Mouse (Mus musculus) mature B cell (primary cell): Measurements from ENCODE around the gene Irx2.

ENCODE experiments used
- in situ Hi-C: fragments of 300-500 bp; cut with MboI; formaldehyde crosslinking; loops from 2 replicates; pipeline ENCODE4 v1.14.3; 2019

Gene Irx2

DNA sequence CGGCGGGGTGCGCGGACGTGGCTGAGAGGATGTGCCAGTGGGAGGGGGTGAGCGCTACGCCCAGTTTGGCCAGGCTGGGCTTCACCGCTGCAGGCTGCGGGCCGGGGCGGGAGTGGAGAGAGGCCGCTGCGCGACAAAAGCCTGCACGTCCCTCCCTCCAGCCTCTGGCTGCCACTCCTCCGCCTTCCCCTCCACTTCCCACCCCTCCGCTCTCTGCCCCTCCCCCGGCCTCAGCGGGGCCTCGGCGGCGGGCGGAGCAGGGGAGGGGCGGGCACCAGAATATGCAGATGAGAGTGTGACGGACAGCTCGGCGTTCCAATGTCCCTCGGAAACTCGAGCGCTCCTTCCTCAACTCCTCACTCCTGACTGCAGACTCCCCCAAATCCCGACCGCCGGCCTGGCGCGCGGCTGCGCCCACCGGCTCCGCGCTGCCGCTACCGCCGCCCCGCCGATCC, at the start of gene Irx2:
Irx2 (plus strand) TSS at position 359 of the 455 bp plus-strand sequence.
- in situ Hi-C loops = no loop called here

DNA sequence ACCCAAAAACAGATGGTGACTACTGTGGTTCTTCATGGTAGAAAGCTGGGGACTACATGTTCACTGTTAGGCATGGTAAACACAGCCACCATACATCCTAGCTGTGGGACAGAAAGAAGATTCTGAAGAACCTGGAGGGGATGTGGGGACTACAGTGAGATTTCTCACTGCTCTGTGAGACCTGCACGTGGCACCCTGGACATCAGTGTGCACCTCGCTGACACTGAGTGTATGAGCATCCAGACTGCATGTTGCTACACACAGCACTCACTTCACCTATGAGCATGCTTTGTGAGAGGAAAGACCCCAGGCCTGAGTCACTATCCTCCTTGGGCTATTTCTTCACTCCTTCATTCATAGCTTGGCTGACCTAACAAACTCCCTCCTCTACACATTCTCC, 47.3 kb upstream of the Irx2 start:
- in situ Hi-C loops = no loop called here

GRCm38 (mm10) chr13:72592526-72592925, 36.1 kb upstream of the Irx2 start:
- in situ Hi-C loops = no loop called here

DNA sequence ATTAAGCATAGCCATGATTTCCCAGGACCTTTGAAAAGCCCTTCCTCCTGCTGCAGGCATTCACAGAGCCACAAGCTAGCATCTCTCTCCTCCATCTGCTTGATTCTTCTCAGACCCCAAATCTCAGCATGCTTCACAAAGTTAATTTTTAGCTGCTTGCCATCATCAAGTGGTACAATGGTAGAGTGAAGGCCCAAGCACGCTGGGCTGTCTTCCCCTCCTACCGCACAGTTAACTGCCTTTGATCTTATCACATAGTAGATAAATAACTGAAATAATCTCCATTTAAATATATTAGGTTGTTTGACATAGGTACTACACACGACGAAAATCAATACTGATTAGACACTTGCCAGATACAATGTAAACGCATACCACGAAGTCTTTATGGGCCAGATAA, 35.3 kb upstream of the Irx2 start:
- in situ Hi-C loops = no loop called here

- in situ Hi-C loops = no loop called here
Measured at GRCm38 (mm10) chr13:72593710-72594111, 34.9 kb upstream of the Irx2 start.

DNA sequence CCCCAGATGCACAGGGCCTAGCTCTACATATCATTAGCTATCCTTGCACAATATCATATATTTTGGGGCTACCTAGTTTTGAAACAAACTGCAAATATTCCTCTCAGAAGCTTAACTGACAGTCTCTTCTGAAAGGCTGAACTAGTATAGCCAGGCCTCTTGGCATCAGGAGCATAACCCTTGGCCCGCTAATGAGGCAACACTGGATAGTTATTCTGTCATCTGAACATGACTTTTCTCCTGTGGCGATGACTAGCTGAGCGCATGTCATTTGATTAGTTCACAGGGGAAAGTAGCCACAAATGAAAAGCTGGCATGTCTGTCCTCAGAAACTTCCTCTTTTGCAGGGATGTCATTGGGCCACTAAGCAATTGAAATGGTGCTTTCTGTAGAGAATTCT, 29.4 kb upstream of the Irx2 start:
- in situ Hi-C loops = no loop called here

DNA sequence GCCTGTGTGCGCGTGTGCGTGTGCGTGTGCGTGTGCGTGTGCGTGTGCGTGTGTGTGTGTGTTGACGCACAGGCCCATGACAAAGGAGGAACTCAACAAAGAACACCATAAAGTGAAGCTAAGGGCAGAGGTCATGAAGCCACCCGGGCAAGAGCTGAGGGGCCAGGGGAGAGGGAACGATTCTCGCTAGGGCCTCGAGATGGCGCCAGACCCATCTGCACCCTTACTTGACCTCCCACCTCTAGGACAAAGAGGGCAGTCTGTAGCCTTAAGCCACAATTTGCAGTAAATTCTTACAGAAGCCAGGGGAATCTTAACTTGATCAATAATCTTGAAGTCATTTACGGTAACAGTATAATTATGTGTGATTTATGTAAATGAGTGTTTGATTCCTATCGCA, 19.9 kb upstream of the Irx2 start:
- in situ Hi-C loops = no loop called here

- in situ Hi-C loops = no loop called here
Measured at GRCm38 (mm10) chr13:72610277-72610676, 18.3 kb upstream of the Irx2 start.

- in situ Hi-C loops = no loop called here
Measured at GRCm38 (mm10) chr13:72623926-72624846, 4.4 kb upstream of the Irx2 start.

DNA sequence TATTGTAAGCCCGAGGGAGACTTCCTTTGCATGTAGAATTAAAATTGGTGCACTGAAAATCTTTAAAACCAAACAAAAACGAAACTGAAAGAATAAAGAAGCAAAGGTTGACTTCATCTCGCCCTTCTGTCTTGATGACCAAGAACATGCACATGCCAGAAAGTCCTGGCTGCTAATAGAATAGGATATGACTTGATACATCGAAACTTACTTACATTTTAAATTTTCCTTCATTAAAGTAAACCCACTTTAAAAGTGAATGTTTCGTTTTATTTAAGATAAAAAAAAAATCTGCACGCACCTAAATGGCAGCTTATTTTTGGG, 3.8 kb upstream of the Irx2 start:
- in situ Hi-C loops = no loop called here

GRCm38 (mm10) chr13:72625236-72625950, 3.2 kb upstream of the Irx2 start:
- in situ Hi-C loops = no loop called here

DNA sequence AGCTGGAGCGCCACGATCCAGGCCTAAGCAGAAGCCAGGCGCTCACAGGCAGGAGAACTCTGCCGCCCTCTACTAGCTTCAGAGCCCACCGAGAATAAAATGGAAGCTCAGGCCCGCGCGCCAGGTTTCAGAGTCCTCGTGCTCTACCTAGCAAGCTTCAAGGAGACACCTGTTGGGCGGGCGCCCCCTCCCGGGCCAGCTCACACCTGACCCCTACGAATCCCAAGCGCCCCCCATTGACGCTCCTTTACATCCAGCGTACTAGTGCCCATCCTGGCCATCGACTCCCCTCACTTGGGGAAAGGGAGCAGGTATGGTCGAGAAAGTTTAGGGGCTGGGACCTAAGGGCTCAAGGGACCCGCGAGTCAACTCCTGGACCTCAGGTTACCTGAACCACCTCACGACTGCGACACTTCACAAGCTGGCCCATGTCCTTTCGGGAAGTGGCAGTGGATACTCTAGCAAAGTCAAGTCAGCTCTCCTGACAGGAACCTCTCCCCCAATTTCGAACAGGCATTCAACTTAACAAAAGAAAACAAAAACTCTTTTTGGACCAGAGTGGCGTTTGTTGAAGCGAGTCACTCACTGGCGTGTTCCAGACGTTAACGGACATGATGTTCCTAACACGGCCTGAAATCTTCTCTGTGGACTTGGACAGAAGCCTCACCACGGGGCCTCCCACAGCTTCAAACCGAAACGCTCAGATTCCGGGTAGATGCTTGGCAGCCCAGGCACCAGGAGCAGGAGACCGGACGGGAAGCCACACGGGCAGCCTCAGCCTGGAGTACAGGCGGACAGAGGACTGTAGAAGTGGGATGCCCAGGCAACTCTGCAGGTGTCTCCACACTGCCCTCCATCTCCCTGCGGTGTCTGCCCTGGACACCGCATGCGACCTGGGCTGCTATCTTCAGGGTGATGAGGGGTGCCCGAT, 964 bp upstream of the Irx2 start:
- in situ Hi-C loops = no loop called here

GRCm38 (mm10) chr13:72628935-72629631, 463 bp downstream of the Irx2 start:
- in situ Hi-C loops = no loop called here

- in situ Hi-C loops = no loop called here
Measured at GRCm38 (mm10) chr13:72629806-72630205, 1.2 kb downstream of the Irx2 start.

GRCm38 (mm10) chr13:72630501-72631372, 2.1 kb downstream of the Irx2 start:
- in situ Hi-C loops = no loop called here

- in situ Hi-C loops = no loop called here
Measured at GRCm38 (mm10) chr13:72631373-72632021, 2.9 kb downstream of the Irx2 start.

- in situ Hi-C loops = no loop called here
Measured at GRCm38 (mm10) chr13:72632361-72632760, 3.7 kb downstream of the Irx2 start.

DNA sequence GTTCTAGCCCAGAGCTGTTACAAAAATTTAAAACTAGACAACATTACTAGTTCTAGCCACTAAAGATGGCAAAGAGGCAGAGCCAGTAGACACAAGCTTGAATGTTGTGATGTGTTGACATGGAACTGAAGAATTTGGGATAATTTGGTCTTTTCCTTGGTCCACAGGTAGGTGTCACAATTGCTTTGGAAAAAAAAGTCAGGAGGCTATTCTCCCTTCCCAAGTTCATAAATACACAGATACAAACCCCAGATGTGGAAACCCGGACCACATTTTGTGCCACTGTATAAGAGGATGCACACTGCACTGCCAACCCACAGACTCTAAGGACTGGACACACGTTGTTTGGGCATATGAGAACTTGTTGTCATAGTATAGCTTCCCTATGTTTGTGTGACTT, 4.5 kb downstream of the Irx2 start:
- in situ Hi-C loops = no loop called here

- in situ Hi-C loops = no loop called here
Measured at GRCm38 (mm10) chr13:72634752-72635315, 6.2 kb downstream of the Irx2 start.
